Mouse (Mus musculus) embryonic stem cell, embryonic (primary cell): Measurements from ENCODE around the gene Sap30.
"Not testable (repeated sequence)": the region's sequence is repeated elsewhere in the genome, so short reads cannot be mapped to it uniquely, and the experiment has no call there.

Source experiments
- CTCF ChIA-PET, 4 experiments: fragments of 300-600 bp in 2 of 4; fragments of 350-600 bp in 2 of 4; sonication (Branson Sonifier 250); formaldehyde crosslinking; loops; one replicate each; lab custom pipeline; 2022; ENCODE audit warnings: inconsistent platforms in 2 of 4; lab: Charles Lee
- POLR2A ChIA-PET, 4 experiments: fragments of 300-600 bp in 2 of 4; fragments of 350-600 bp in 2 of 4; sonication (Branson Sonifier 250); formaldehyde crosslinking; loops; one replicate each; lab custom pipeline; 2022; ENCODE audit warnings: antibody characterized with exemption in 4 of 4, inconsistent platforms in 1 of 4; lab: Charles Lee

Sap30 gene

GRCm38 (mm10) chr8:57510791-57511315, 23.2 kb upstream of the Sap30 start:
- CTCF ChIA-PET, result no interaction called here
- POLR2A ChIA-PET, result interaction anchor here (0.6 to 41.7 kb wide), 18 partner anchors 2 to 108 kb away, joined by 3 to 1309 read pairs (median 6); partner anchors contain the start of genes Sap30 (in 4 of the 4) and Hmgb2 (in 1 of the 4)

DNA sequence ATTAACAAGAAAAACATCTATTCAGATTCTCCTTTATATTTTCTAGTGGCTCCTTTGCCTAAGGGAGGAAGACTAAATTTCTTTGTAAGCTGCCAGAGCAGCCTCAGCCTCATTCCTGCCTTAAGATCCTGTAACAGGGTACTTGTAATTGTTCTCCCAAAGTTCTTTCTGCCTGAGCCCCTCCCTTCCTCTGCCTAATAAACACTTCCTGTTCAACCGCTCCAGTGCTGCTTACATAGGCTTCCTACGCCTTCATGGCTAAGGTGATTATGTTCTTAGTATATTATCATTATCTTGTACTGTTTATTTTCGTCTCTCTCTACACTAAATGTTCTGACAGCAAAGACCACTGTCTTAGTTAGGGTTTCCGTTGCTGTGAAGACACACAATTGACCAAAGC, 21.0 kb upstream of the Sap30 start:
- CTCF ChIA-PET, result interaction anchor here in 1 of 4 experiments (0.6 kb wide), 1 partner anchor 18 kb away, joined by 4 read pairs; no protein-coding TSS in a partner anchor
- POLR2A ChIA-PET, result interaction anchor here in 3 of 4 experiments (0.6 to 41.7 kb wide), 6 partner anchors 4 to 92 kb away, joined by 3 to 1309 read pairs (median 393); partner anchors contain the start of genes Sap30 (in 3 of the 3) and Hmgb2 (in 1 of the 3)

- CTCF ChIA-PET, result interaction anchor here in 3 of 4 experiments (0.6 to 1.8 kb wide), 4 partner anchors 12 to 100 kb away, joined by 3 to 8 read pairs (median 6); no protein-coding TSS in a partner anchor
- POLR2A ChIA-PET, result interaction anchor here in 3 of 4 experiments (0.6 to 41.7 kb wide), 17 partner anchors 6 to 1405 kb away, joined by 3 to 1309 read pairs (median 5); partner anchors contain the start of genes Sap30 (in 3 of the 3), Galntl6 (in 1 of the 3) and Hmgb2 (in 1 of the 3)
These were observed 19.9 kb upstream of the Sap30 start for GRCm38 (mm10) chr8:57507556-57508063.

- CTCF ChIA-PET, result not testable (repeated sequence)
- POLR2A ChIA-PET, result interaction anchor here in 3 of 4 experiments (0.9 to 41.7 kb wide), 8 partner anchors 5 to 77 kb away, joined by 3 to 1309 read pairs (median 16); partner anchors contain the start of genes Sap30 (in 3 of the 3) and Hmgb2 (in 1 of the 3)
These were observed 17.8 kb upstream of the Sap30 start for GRCm38 (mm10) chr8:57505500-57505899.

GRCm38 (mm10) chr8:57503641-57504040, 16.0 kb upstream of the Sap30 start:
- POLR2A ChIA-PET, result interaction anchor here (0.7 to 41.7 kb wide), 6 partner anchors 4 to 296 kb away, joined by 3 to 1309 read pairs (median 394); partner anchors contain the start of genes Sap30 (in 2 of the 4) and Hmgb2 (in 1 of the 4)
- CTCF ChIA-PET, result interaction anchor here in 2 of 4 experiments (0.6 to 1.0 kb wide), 2 partner anchors 11 to 183 kb away, joined by 4 read pairs; partner anchors contain the start of gene Hand2 (in 1 of the 2)

GRCm38 (mm10) chr8:57498847-57499511, 11.3 kb upstream of the Sap30 start:
- ChIA-PET CTCF (interaction anchor here in 1 of 4 experiments (1.0 kb wide), 1 partner anchor 95 kb away, joined by 3 read pairs; no protein-coding TSS in a partner anchor), POLR2A (interaction anchor here (0.6 to 41.7 kb wide), 11 partner anchors 1 to 174 kb away, joined by 3 to 1309 read pairs (median 7); partner anchors contain the start of genes Hmgb2 (in 2 of the 4) and Sap30 (in 2 of the 4))

DNA sequence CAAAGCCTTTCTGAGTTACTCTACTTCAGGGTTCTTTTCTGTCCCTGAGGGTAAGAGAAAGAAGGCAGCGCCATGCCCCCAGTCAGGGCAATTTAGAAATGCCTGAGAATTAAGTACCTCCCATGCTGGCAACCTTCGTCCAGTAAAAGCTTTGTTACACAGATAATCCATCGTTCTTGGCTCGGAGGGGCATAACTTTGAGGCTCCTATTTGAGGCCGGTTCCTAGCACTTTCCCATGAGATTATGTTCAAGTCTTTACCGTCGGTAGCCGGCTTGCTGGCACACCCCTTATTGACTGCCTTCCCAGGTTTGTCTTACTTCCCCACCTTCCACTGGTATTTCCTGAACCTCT, 10.8 kb upstream of the Sap30 start:
- ChIA-PET CTCF (interaction anchor here in 1 of 4 experiments (1.0 kb wide), 1 partner anchor 95 kb away, joined by 3 read pairs; no protein-coding TSS in a partner anchor), POLR2A (interaction anchor here (0.6 to 41.7 kb wide), 11 partner anchors 2 to 173 kb away, joined by 3 to 1309 read pairs (median 7); partner anchors contain the start of genes Sap30 (in 3 of the 4) and Hmgb2 (in 2 of the 4))

DNA sequence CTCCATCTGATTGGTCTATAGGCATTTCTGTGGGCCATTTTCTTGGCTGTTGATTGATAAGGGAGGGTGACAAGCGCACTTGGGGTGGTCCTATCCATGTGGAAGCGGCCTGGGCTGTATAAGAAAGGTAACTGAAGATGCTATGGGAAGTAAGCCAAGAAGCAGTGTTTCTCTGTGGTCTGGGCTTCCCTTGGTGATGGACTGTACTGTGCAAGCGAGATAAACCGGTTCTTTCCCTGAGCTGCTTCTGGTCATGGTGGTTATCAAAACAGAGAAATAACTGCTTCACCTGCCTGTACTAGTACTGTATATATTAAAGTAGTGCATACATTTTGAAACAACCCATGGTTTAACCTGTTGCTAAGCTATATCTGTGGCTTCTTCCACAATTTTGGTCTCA, 4.2 kb upstream of the Sap30 start:
- CTCF ChIA-PET, result interaction anchor here in 1 of 4 experiments (1.2 kb wide), 1 partner anchor 88 kb away, joined by 3 read pairs; no protein-coding TSS in a partner anchor
- POLR2A ChIA-PET, result interaction anchor here in 3 of 4 experiments (0.5 to 41.5 kb wide), 8 partner anchors 11 to 106 kb away, joined by 3 to 1309 read pairs (median 4); partner anchors contain the start of gene Hmgb2 (in 2 of the 3)

- CTCF ChIA-PET, result interaction anchor here in 1 of 4 experiments (1.0 kb wide), 1 partner anchor 84 kb away, joined by 3 read pairs; no protein-coding TSS in a partner anchor
These were observed 2.2 kb upstream of the Sap30 start for GRCm38 (mm10) chr8:57489896-57490295.

DNA sequence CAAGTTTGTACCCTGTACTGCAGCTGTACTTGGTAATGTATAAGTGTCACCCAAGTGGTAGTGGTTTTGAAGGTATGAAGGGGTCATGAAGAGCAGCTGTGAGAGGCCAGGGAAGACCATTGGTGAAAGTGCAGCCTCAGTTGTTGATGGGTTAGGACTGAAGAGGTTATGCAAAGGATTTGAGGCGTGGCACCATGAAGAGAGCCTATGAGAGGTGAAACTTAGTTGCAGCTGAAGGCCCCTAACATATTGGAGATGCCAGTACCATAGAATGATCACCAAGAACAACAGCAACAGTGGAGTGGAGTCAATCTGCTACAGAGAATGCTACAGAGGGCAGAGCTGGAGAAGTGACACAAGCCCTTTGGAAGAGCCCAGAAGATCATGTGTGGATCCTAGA, 1.7 kb upstream of the Sap30 start:
- ChIA-PET CTCF (interaction anchor here in 1 of 4 experiments (1.0 kb wide), 1 partner anchor 85 kb away, joined by 3 read pairs; no protein-coding TSS in a partner anchor), POLR2A (interaction anchor here (0.7 to 41.5 kb wide), 35 partner anchors 8 to 899 kb away, joined by 3 to 1309 read pairs (median 4); partner anchors contain the start of gene Hmgb2 (in 4 of the 4))

More at GRCm38 (mm10) chr8:57489896-57490295, 2.2 kb upstream of the Sap30 start:
- POLR2A ChIA-PET, result interaction anchor here (0.6 to 41.5 kb wide), 39 partner anchors 8 to 244 kb away, joined by 3 to 1309 read pairs (median 4); partner anchors contain the start of gene Hmgb2 (in 4 of the 4)

DNA sequence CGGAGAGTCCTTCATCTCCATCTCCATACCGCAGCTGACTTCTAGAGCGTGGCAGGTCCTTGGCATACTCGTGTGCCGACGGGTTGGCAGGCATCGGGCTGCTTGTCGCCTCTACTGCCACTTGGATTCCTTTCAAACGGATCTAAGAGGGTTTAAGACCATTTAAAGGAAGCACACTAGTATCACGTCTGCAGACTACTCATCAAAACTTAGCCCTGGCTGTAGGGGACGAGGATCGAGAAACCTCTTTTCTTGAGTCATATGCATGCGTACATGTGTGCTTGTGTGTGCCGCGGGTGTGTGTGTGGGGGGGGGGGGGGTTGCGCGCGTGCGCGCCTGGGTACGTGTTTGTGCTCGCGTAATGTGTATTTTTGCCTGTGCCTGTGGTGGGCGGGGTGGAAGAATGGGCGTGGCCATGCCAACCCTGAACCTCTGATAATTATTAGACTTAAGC, 679 bp upstream of the Sap30 start:
- CTCF ChIA-PET, result interaction anchor here (0.6 to 1.8 kb wide), 7 partner anchors 9 to 290 kb away, joined by 3 to 6 read pairs (median 4); no protein-coding TSS in a partner anchor
- POLR2A ChIA-PET, result interaction anchor here (0.6 to 41.5 kb wide), 65 partner anchors 8 to 898 kb away, joined by 3 to 1309 read pairs (median 4); partner anchors contain the start of genes Hmgb2 (in 4 of the 4) and Galnt7 (in 1 of the 4)

DNA sequence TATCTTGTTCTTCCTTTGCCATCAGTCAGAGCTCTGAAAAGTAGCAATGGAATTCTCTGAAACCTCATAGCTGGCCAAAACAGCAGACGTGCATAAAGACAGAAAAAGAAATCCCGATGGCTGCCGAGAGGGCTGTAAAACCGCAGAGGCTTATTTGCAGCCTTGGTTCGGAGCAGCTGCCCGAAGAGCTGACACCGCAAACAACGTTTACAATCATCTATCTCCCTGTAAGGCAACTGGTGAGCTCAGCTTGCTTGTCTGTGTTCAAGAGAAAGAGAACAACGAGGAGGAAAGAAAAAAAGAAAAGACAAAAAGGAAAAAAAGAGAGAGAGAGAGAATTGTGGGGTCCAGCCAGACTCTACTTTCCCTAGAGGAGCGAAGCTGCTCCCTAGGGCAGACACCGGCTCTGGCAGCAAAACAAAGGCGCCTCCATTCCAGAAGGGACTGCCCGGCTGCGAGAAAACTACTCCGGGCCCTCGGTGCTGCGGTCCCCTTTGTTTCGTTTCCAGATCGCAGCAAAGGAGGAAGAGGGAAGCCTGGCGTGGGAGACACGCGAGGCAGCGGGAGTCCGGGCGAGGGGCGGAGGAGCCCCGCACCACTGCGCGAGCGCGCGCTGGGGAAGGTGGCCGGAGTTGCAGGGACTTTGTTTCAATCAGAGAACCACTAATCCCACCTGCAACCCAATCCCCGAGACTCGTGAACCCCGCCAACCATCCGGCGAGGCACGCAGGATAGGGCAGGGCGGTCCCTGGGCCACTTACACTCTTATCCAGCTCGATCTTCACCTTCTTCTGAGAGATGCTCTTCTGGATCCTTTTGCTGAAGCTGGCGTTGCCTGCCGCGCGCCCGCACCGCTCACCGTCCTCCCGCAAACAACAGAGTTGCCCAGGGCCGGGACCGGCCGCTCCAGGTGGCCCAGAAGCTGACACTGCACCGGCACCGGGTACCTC, 894 bp downstream of the Sap30 start:
- ChIA-PET CTCF (interaction anchor here (0.5 to 1.8 kb wide), 6 partner anchors 33 to 650 kb away, joined by 3 to 11 read pairs (median 4); no protein-coding TSS in a partner anchor), POLR2A (interaction anchor here (0.6 to 41.5 kb wide), 48 partner anchors 7 to 871 kb away, joined by 3 to 1309 read pairs (median 4); partner anchors contain the start of genes Hmgb2 (in 4 of the 4), Galnt7 (in 1 of the 4) and Scrg1 (in 1 of the 4))

GRCm38 (mm10) chr8:57480606-57481005, 7.1 kb downstream of the Sap30 start:
- CTCF ChIA-PET, result no interaction called here
- POLR2A ChIA-PET, result interaction anchor here in 3 of 4 experiments (0.6 to 41.5 kb wide), 13 partner anchors 8 to 45 kb away, joined by 3 to 1309 read pairs (median 4); partner anchors contain the start of genes Hmgb2 (in 1 of the 3) and Sap30 (in 1 of the 3)

GRCm38 (mm10) chr8:57479700-57480099, 8.0 kb downstream of the Sap30 start:
- CTCF ChIA-PET, result no interaction called here
- POLR2A ChIA-PET, result interaction anchor here in 3 of 4 experiments (0.7 to 41.5 kb wide), 5 partner anchors 9 to 44 kb away, joined by 3 to 1309 read pairs (median 4); partner anchors contain the start of genes Hmgb2 (in 1 of the 3) and Sap30 (in 1 of the 3)

GRCm38 (mm10) chr8:57478406-57478805, 9.3 kb downstream of the Sap30 start:
- ChIA-PET POLR2A (interaction anchor here in 1 of 4 experiments (0.8 to 4.3 kb wide), 2 partner anchors 11 to 29 kb away, joined by 3 to 31 read pairs; partner anchors contain the start of gene Sap30), CTCF (no interaction called here)

GRCm38 (mm10) chr8:57473751-57474150, 13.9 kb downstream of the Sap30 start:
- ChIA-PET CTCF (no interaction called here), POLR2A (interaction anchor here in 1 of 4 experiments (0.7 kb wide), 1 partner anchor 77 kb away, joined by 6 read pairs; no protein-coding TSS in a partner anchor)
